Mouse (Mus musculus) stomach, postnatal 0 days (tissue): ENCODE data around the gene Cenpo. TPM values are rescaled to one million over a fixed set of nuclear protein-coding genes. Genes with fewer than 3 reads are reported as not detected.
A peak's percentile ranks its signal among the peaks of the same experiment; 100 is the strongest.

Experiments used
- ATAC-seq: fragments of 200-750 bp; cut with Nextera tagmentation; 2 replicates; pipeline ENCODE4 v1.8.0; 2017; ENCODE audit not compliant: low FRiP score, low TSS enrichment
- DNase-seq: peaks from one replicate; pipeline ENCODE4 v3.0.0-alpha.2; 2016; ENCODE audit warnings: low spot score
- H3K27ac ChIP-seq: fragments of 300-500 bp; sonication (generic); replicated peaks from 2 replicates; pipeline ENCODE4 v1.5.1; 2014; ENCODE audit warnings: mild to moderate bottlenecking, control low read depth
- H3K27me3 ChIP-seq: fragments of 300-500 bp; sonication (generic); 2 replicates; pipeline ENCODE4 v1.6.1; 2014; ENCODE audit warnings: low read length; ENCODE audit not compliant: control insufficient read depth, insufficient read depth
- H3K36me3 ChIP-seq: fragments of 300-500 bp; sonication (generic); 2 replicates; pipeline ENCODE4 v1.6.1; 2014; ENCODE audit warnings: low read length, mixed read lengths; ENCODE audit not compliant: control insufficient read depth, insufficient read depth
- H3K4me1 ChIP-seq: fragments of 300-500 bp; sonication (generic); replicated peaks from 2 replicates; pipeline ENCODE4 v1.6.1; 2014; ENCODE audit warnings: antibody characterized with exemption; ENCODE audit not compliant: control insufficient read depth, insufficient read depth
- H3K4me2 ChIP-seq: fragments of 300-500 bp; sonication (generic); replicated peaks from 2 replicates; pipeline ENCODE4 v1.6.1; 2014; ENCODE audit warnings: low read depth, mild to moderate bottlenecking, control low read depth, moderate library complexity
- H3K4me3 ChIP-seq: fragments of 300-500 bp; sonication (generic); 2 replicates; pipeline ENCODE4 v1.5.1; 2014; ENCODE audit warnings: low read depth, low read length, control low read depth
- H3K9ac ChIP-seq: fragments of 300-500 bp; sonication (generic); 2 replicates; pipeline ENCODE4 v1.6.1; 2014; ENCODE audit warnings: mild to moderate bottlenecking, low read length, control low read depth, mixed read lengths
- H3K9me3 ChIP-seq: fragments of 300-500 bp; sonication (generic); 2 replicates; pipeline ENCODE4 v1.6.1; 2016; ENCODE audit warnings: low read length; ENCODE audit not compliant: control insufficient read depth
- CTCF ChIP-seq: IDR thresholded peaks from 2 replicates; pipeline ENCODE4 v1.5.1; 2016; ENCODE audit warnings: antibody characterized with exemption, low read depth, mild to moderate bottlenecking, moderate library complexity
- EP300 ChIP-seq: optimal IDR thresholded peaks from 2 replicates; pipeline ENCODE3; 2016; ENCODE audit warnings: antibody characterized with exemption
- WGBS: fragments of 180-500 bp; shearing (Covaris S2); extraction: QIAGEN DNeasy Blood & Tissue Kit; methylation state at CpG from one replicate; pipeline ENCODE4 v1.1.7; 2014; 5-methylcytosine and 5-hydroxymethylcytosine counted together
- polyA plus RNA-seq: library from polyadenylated mRNA; unstranded; fragments of >200 nt; fragmentation: Nextera tagmentation; extraction: Ambion mirVana; gene quantifications from 2 replicates; pipeline ENCODE4 v1.2.1, GENCODE M21; 2015

Gene Cenpo
- polyA plus RNA-seq, 1 experiment from 2014 or later = 4.7 TPM

- Histone ChIP-seq H3K4me2 (no peak overlapping the region), H3K4me3 (no peak overlapping the region), H3K27me3 (no peaks in the 10 kb centered on the region), H3K27ac (no peak overlapping the region), H3K9ac (no peak overlapping the region), H3K4me1 (no peaks in the 10 kb centered on the region), H3K9me3 (no peaks in the 10 kb centered on the region), H3K36me3 (no peaks in the 10 kb centered on the region)
- no peak for DNase-seq
- no peak for ATAC-seq
- TF ChIP-seq EP300 (no peak), CTCF (no peak)
- 67% methylated on average over 3 of the region's 3 CpGs for WGBS
These were observed 53.6 kb downstream of the Cenpo start for GRCm38 (mm10) chr12:4180507-4180906.

GRCm38 (mm10) chr12:4179671-4180233, 54.3 kb downstream of the Cenpo start:
- Histone ChIP-seq H3K4me1 (no peaks in the 10 kb centered on the region), H3K4me2 (no peak overlapping the region), H3K27me3 (no peaks in the 10 kb centered on the region), H3K27ac (no peak overlapping the region), H3K9me3 (no peaks in the 10 kb centered on the region), H3K9ac (no peak overlapping the region), H3K36me3 (no peaks in the 10 kb centered on the region), H3K4me3 (no peak overlapping the region)
- 72% methylated on average over 6 of the region's 6 CpGs for WGBS
- ATAC-seq = no peak
- DNase-seq = no peak
- TF ChIP-seq EP300 (no peak), CTCF (no peak)

- H3K4me1 ChIP-seq = no peaks in the 10 kb centered on the region
- ATAC-seq = peak; percentile 43; the same call in 1 of the 2 replicates
- H3K4me3 ChIP-seq = no peak overlapping the region
- no peaks in the 10 kb centered on the region for H3K27me3 ChIP-seq
- 37% methylated on average over 5 of the region's 5 CpGs for WGBS
- no peak overlapping the region for H3K4me2 ChIP-seq
- H3K9me3 ChIP-seq = no peaks in the 10 kb centered on the region
- H3K9ac ChIP-seq = no peak overlapping the region
- H3K36me3 ChIP-seq = no peaks in the 10 kb centered on the region
- DNase-seq = no peak
- no peak overlapping the region for H3K27ac ChIP-seq
- TF ChIP-seq CTCF = no peak
- no peak for TF ChIP-seq EP300
These were observed 55.3 kb downstream of the Cenpo start for GRCm38 (mm10) chr12:4178839-4179238.

- ATAC-seq = no peak
- H3K36me3 ChIP-seq = no peaks in the 10 kb centered on the region
- 71% methylated on average over 15 of the region's 15 CpGs for WGBS
- TF ChIP-seq EP300 (no peak), CTCF (no peak)
- no peaks in the 10 kb centered on the region for H3K27me3 ChIP-seq
- no peak overlapping the region for H3K27ac ChIP-seq
- no peak overlapping the region for H3K4me3 ChIP-seq
- H3K4me2 ChIP-seq = no peak overlapping the region
- H3K9ac ChIP-seq = no peak overlapping the region
- no peak for DNase-seq
- H3K4me1 ChIP-seq = no peaks in the 10 kb centered on the region
- no peaks in the 10 kb centered on the region for H3K9me3 ChIP-seq
These were observed 60.8 kb downstream of the Cenpo start for GRCm38 (mm10) chr12:4173108-4173790.

- WGBS = 79% methylated on average over 5 of the region's 5 CpGs
- ATAC-seq = no peak
- Histone ChIP-seq H3K9ac (no peak overlapping the region), H3K27me3 (no peaks in the 10 kb centered on the region), H3K4me3 (no peak overlapping the region), H3K4me1 (no peaks in the 10 kb centered on the region), H3K27ac (no peak overlapping the region), H3K4me2 (no peak overlapping the region), H3K9me3 (no peaks in the 10 kb centered on the region), H3K36me3 (no peaks in the 10 kb centered on the region)
- TF ChIP-seq EP300 = no peak
- no peak for TF ChIP-seq CTCF
- no peak for DNase-seq
These were observed 64.5 kb downstream of the Cenpo start for GRCm38 (mm10) chr12:4169622-4170021.

GRCm38 (mm10) chr12:4169058-4169457, 65.0 kb downstream of the Cenpo start:
- DNase-seq (no peak), ATAC-seq (no peak)
- Histone ChIP-seq H3K27ac (no peak overlapping the region), H3K4me1 (no peaks in the 10 kb centered on the region), H3K9ac (no peak overlapping the region), H3K36me3 (no peaks in the 10 kb centered on the region), H3K27me3 (no peaks in the 10 kb centered on the region), H3K4me3 (no peak overlapping the region), H3K9me3 (no peaks in the 10 kb centered on the region), H3K4me2 (no peak overlapping the region)
- WGBS = 94% methylated on average over 1 of the region's 1 CpGs
- TF ChIP-seq CTCF (no peak), EP300 (no peak)
